Mouse (Mus musculus) kidney, adult 2 months (tissue): ENCODE measurements around the gene Brd1.

Experiments used
- CTCF ChIP-seq: fragments of 200-500 bp; conservative IDR thresholded peaks from 2 replicates; pipeline ENCODE4 v1.5.1; 2011; ENCODE audit warnings: low read depth, mild to moderate bottlenecking, control low read depth, low read length, moderate library complexity, mixed read lengths; ENCODE audit not compliant: insufficient read depth, insufficient read length
- POLR2A ChIP-seq: fragments of 200-500 bp; IDR thresholded peaks from one replicate; pipeline ENCODE4 v1.6.1; 2011; ENCODE audit warnings: low read depth, low read length, control low read depth

DNA sequence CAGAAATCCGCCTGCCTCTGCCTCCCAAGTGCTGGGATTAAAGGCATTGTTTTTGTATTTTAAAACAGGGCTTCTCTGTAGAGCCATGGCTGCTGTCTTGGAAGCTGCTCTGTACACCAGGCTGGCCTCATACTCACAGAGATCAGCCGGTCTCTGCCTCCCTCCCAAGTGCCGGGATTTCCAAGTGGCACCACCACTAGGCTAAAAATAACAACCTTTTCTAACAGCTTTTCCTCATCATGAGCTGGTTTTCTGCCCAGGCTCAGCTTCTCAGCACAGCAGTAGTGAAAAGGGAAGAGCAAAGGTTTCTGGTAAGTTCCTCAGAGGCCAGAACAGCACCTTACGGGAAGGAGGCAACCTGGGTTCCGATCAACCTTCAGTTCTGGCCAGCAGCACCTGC is 56.5 kb downstream of the Brd1 start:
- no peak for TF ChIP-seq CTCF
- no peak for TF ChIP-seq POLR2A
